15 mouse cellular contexts compared by ENCODE assay signal in genomic region chr9:62466742-62467412, GRCm38 (mm10).
DNase-seq lines count a peak whose midpoint lies in the region; ATAC-seq and TF ChIP-seq lines count a peak whose summit lies in the region.
"Had no signal": no experiment of that assay in that cellular context is flagged by ENCODE, and none has a peak within 500 bp of the region (broad histone marks: within the 10 kb centered on the region; RNA-seq: fewer than 3 reads in every experiment).

No protein-coding gene starts in this region.

- 0 out of 2 replicates have a peak overlapping the region, but pooled peaks have one; percentile 12 for H3K9ac ChIP-seq in midbrain, embryonic 11.5 days (ENCODE audit: low read length)
- no peak overlapping the region for H3K9ac ChIP-seq in midbrain, embryonic 14.5 days (replicated peaks; ENCODE audit: low read length)
- no peak overlapping the region for H3K9ac ChIP-seq in embryonic facial prominence, embryonic 13.5 days
- H3K9ac ChIP-seq: intestine, embryonic 15.5 days; limb, embryonic 13.5 days; liver, embryonic 14.5 days had no signal

- no peaks in the 10 kb centered on the region for H3K36me3 ChIP-seq in heart, embryonic 10.5 days
- H3K36me3 ChIP-seq in midbrain, embryonic 11.5 days (ENCODE audit: control insufficient read depth, insufficient read depth, low read length), result no peaks in the 10 kb centered on the region
- no peaks in the 10 kb centered on the region for H3K36me3 ChIP-seq in midbrain, embryonic 14.5 days (ENCODE audit: control insufficient read depth, insufficient read depth, low read length)
- no peaks in the 10 kb centered on the region for H3K36me3 ChIP-seq in embryonic facial prominence, embryonic 13.5 days
- H3K36me3 ChIP-seq: intestine, embryonic 15.5 days; limb, embryonic 13.5 days had no signal

- no peak overlapping the region for H3K4me2 ChIP-seq in midbrain, embryonic 11.5 days
- H3K4me2 ChIP-seq in midbrain, embryonic 14.5 days (ENCODE audit: low read length), result no peak overlapping the region
- no peak overlapping the region for H3K4me2 ChIP-seq in embryonic facial prominence, embryonic 13.5 days
- H3K4me2 ChIP-seq: heart, embryonic 11.5 days; intestine, embryonic 15.5 days; limb, embryonic 13.5 days had no signal

- DNase-seq in heart, embryonic 10.5 days (ENCODE audit: low spot score), result no peak
- DNase-seq in heart, adult 9 months (ENCODE audit: low spot score in 2 of 2), result no peak
- peak; percentile 76 for DNase-seq in midbrain, embryonic 11.5 days (ENCODE audit: low spot score, missing footprints)
- no peak for DNase-seq in midbrain, embryonic 14.5 days
- no peak for DNase-seq in embryo, embryonic 10 days (ENCODE audit: low spot score)
- DNase-seq: adrenal gland, adult 2 months; gastrocnemius, postnatal 14 days; heart, postnatal 36 days had no signal

- peaks cover 27% of the 10 kb centered on the region for H3K4me1 ChIP-seq in heart, embryonic 10.5 days
- H3K4me1 ChIP-seq in midbrain, embryonic 11.5 days (ENCODE audit: control insufficient read depth, insufficient read depth, low read length), result peaks cover 7% of the 10 kb centered on the region
- H3K4me1 ChIP-seq in midbrain, embryonic 14.5 days (ENCODE audit: control insufficient read depth, insufficient read depth, low read length), result peaks cover 11% of the 10 kb centered on the region
- peaks cover 13% of the 10 kb centered on the region for H3K4me1 ChIP-seq in embryonic facial prominence, embryonic 13.5 days
- H3K4me1 ChIP-seq in olfactory bulb, adult 2 months (ENCODE audit: control insufficient read depth, insufficient read depth, low read length), result peaks cover 29% of the 10 kb centered on the region
- H3K4me1 ChIP-seq: intestine, embryonic 15.5 days had no signal

- no peaks in the 10 kb centered on the region for H3K9me3 ChIP-seq in heart, embryonic 10.5 days
- H3K9me3 ChIP-seq in midbrain, embryonic 11.5 days (ENCODE audit: control insufficient read depth, low read length), result no peaks in the 10 kb centered on the region
- no peaks in the 10 kb centered on the region for H3K9me3 ChIP-seq in midbrain, embryonic 14.5 days (ENCODE audit: control insufficient read depth, low read length)
- no peaks in the 10 kb centered on the region for H3K9me3 ChIP-seq in embryonic facial prominence, embryonic 13.5 days
- H3K9me3 ChIP-seq: intestine, embryonic 15.5 days; limb, embryonic 13.5 days had no signal

- 82% methylated on average over 11 of the region's 11 CpGs for WGBS in heart, embryonic 10.5 days
- 89% methylated on average over 11 of the region's 11 CpGs for WGBS in midbrain, embryonic 11.5 days
- 89% methylated on average over 11 of the region's 11 CpGs for WGBS in midbrain, embryonic 14.5 days
- 78% methylated on average over 11 of the region's 11 CpGs for WGBS in embryonic facial prominence, embryonic 13.5 days
- 77% methylated on average over 11 of the region's 11 CpGs for WGBS in olfactory bulb, adult 2 months

- TF ChIP-seq CTCF in olfactory bulb, adult 2 months (IDR thresholded peaks at IDR 0.05; ENCODE audit: insufficient read depth, low read depth, low read length), result no peak

- H3K27ac ChIP-seq in heart, embryonic 10.5 days, result peak overlapping the region; percentile 54; the same call in 1 of the 2 replicates
- no peak overlapping the region for H3K27ac ChIP-seq in midbrain, embryonic 11.5 days (ENCODE audit: low read depth, low read length)
- H3K27ac ChIP-seq in midbrain, embryonic 14.5 days (replicated peaks; ENCODE audit: low read depth, low read length), result no peak overlapping the region
- H3K27ac ChIP-seq in embryonic facial prominence, embryonic 13.5 days, result no peak overlapping the region
- H3K27ac ChIP-seq in olfactory bulb, adult 2 months (ENCODE audit: insufficient read depth, low read depth, low read length), result 0 out of 2 replicates have a peak overlapping the region, but pooled peaks have one; percentile 20
- H3K27ac ChIP-seq: intestine, embryonic 15.5 days; kidney, postnatal 0 days; limb, embryonic 13.5 days; liver, embryonic 14.5 days had no signal

- no peaks in the 10 kb centered on the region for H3K27me3 ChIP-seq in heart, embryonic 10.5 days (ENCODE audit: insufficient read depth, poor library complexity, severe bottlenecking)
- no peaks in the 10 kb centered on the region for H3K27me3 ChIP-seq in midbrain, embryonic 11.5 days (ENCODE audit: control insufficient read depth, insufficient read depth, low read length)
- no peaks in the 10 kb centered on the region for H3K27me3 ChIP-seq in midbrain, embryonic 14.5 days (ENCODE audit: control insufficient read depth, insufficient read depth, low read length)
- no peaks in the 10 kb centered on the region for H3K27me3 ChIP-seq in embryonic facial prominence, embryonic 13.5 days
- H3K27me3 ChIP-seq: intestine, embryonic 15.5 days; limb, embryonic 13.5 days had no signal

- no peak for TF ChIP-seq POLR2A in olfactory bulb, adult 2 months (IDR thresholded peaks at IDR 0.05; ENCODE audit: insufficient read depth, low read depth, low read length)

- H3K4me3 ChIP-seq in heart, embryonic 10.5 days, result no peak overlapping the region
- H3K4me3 ChIP-seq in midbrain, embryonic 11.5 days (ENCODE audit: low read depth, low read length), result no peak overlapping the region
- H3K4me3 ChIP-seq in midbrain, embryonic 14.5 days (replicated peaks; ENCODE audit: low read depth, low read length), result no peak overlapping the region
- no peak overlapping the region for H3K4me3 ChIP-seq in embryonic facial prominence, embryonic 13.5 days
- H3K4me3 ChIP-seq in olfactory bulb, adult 2 months (ENCODE audit: insufficient read depth, low read depth, low read length), result no peak overlapping the region
- H3K4me3 ChIP-seq: intestine, embryonic 15.5 days; limb, embryonic 13.5 days had no signal

- no peak for ATAC-seq in midbrain, embryonic 11.5 days (ENCODE audit: low FRiP score)
- ATAC-seq in midbrain, embryonic 14.5 days (ENCODE audit: low FRiP score, low TSS enrichment), result no peak
- ATAC-seq in embryonic facial prominence, embryonic 13.5 days (ENCODE audit: insufficient number of reproducible peaks, insufficient read depth, low FRiP score, low TSS enrichment, low read depth), result 0 out of 2 replicates have a peak, but pooled peaks have one; percentile 33
- ATAC-seq: intestine, embryonic 15.5 days had no signal

Comparison
In these comparisons a context has a peak if more than half of its experiments do, and no peak if none do; other contexts are left out.
1. H3K27ac ChIP-seq: peak in heart, embryonic 10.5 days (single experiment) and olfactory bulb, adult 2 months (single experiment); none in midbrain, embryonic 11.5 days (single experiment), midbrain, embryonic 14.5 days (single experiment) and embryonic facial prominence, embryonic 13.5 days (single experiment).